Mouse (Mus musculus): ENCODE data around the gene Zdhhc8.

GRCm38 (mm10) chr16:18203430-18204091 lies 31.4 kb downstream of the Zdhhc8 start:
- no peak for TF ChIP-seq POLR2A (IDR thresholded peaks at IDR 0.05; ENCODE audit: low read depth, low read length)
- TF ChIP-seq CTCF (IDR thresholded peaks at IDR 0.05; ENCODE audit: extremely low read depth, insufficient read depth, insufficient read length, insufficient replicate concordance) = no peak
